Mouse (Mus musculus): Measurements from ENCODE around the gene Bcl2l13. TPM values are rescaled to one million over a fixed set of nuclear protein-coding genes. Genes with fewer than 3 reads are reported as not detected.
A peak's percentile ranks its signal among the peaks of the same experiment; 100 is the strongest.
"Not testable (repeated sequence)": the region's sequence is repeated elsewhere in the genome, so short reads cannot be mapped to it uniquely, and the experiment has no call there.

Gene Bcl2l13
- polyA plus RNA-seq, 1 experiment from 2014 or later = 23.4 TPM

DNA sequence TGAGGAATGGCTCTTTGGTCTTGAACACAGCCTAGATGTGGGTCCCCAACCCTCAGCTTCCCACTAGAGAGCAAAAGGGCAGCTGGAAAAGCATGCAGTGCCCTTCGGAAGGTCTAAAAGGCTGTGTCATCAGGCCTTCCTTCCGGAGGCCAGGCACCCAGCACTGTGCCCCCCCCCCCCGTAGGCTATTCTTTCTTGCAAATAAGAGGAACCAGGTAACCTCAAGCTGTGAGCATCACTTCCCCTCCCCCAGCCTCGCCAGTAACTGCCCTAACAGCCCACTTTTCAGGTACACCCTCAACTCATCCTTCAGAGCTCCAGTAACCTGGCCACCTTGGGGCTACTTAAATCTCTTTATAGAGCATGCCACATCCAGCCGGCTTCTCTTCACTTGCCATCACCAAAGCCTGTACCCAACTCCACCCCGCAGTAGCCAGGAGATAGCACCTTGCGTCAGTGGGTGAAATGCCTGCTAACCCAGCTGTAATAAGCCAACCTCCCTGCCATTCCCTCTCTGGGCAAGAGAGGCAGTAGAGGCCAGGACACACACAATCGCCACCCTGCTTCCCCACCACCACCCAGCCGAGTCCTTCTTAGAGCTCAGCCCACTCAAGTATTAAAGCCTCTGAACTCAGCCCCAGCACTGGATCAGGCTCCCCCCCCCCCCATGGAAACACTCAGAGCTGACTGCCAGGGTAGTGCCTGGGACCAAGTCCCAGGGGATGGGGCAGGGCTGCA is 79.1 kb downstream of the Bcl2l13 start:
- no peak overlapping the region for H3K9ac ChIP-seq (ENCODE audit: low read depth, low read length)
- peaks cover 10% of the 10 kb centered on the region for H3K4me1 ChIP-seq (ENCODE audit: control insufficient read depth, insufficient read depth, low read length)
- H3K27me3 ChIP-seq (ENCODE audit: control insufficient read depth, insufficient read depth, low read depth, low read length) = 0 out of 2 replicates have a peak, but pooled peaks cover 2% of the 10 kb centered on the region
- no peak overlapping the region for H3K4me3 ChIP-seq (ENCODE audit: low read depth, low read length)
- H3K27ac ChIP-seq (ENCODE audit: low read length) = no peak overlapping the region
- 45% methylated on average over 9 of the region's 9 CpGs for WGBS
- no peaks in the 10 kb centered on the region for H3K9me3 ChIP-seq (replicated peaks; ENCODE audit: control insufficient read depth, low read length, poor library complexity, severe bottlenecking)
- no peaks in the 10 kb centered on the region for H3K36me3 ChIP-seq (ENCODE audit: control insufficient read depth, insufficient read depth, low read length)
- ATAC-seq = no peak; the same call in 1 of the 2 replicates
- peak overlapping the region; percentile 82 for H3K4me2 ChIP-seq (ENCODE audit: low read length)

- Histone ChIP-seq H3K4me2 (ENCODE audit: low read length) (peak overlapping the region; percentile 82), H3K4me1 (ENCODE audit: control insufficient read depth, insufficient read depth, low read length) (peaks cover 10% of the 10 kb centered on the region), H3K36me3 (ENCODE audit: control insufficient read depth, insufficient read depth, low read length) (no peaks in the 10 kb centered on the region), H3K9ac (ENCODE audit: low read depth, low read length) (peak overlapping the region; percentile 76; the same call in 1 of the 2 replicates), H3K27ac (ENCODE audit: low read length) (no peak overlapping the region), H3K4me3 (ENCODE audit: low read depth, low read length) (peak overlapping the region; percentile 63), H3K9me3 (replicated peaks; ENCODE audit: control insufficient read depth, low read length, poor library complexity, severe bottlenecking) (no peaks in the 10 kb centered on the region), H3K27me3 (ENCODE audit: control insufficient read depth, insufficient read depth, low read depth, low read length) (0 out of 2 replicates have a peak, but pooled peaks cover 2% of the 10 kb centered on the region)
- whole genome bisulfite sequencing = 32% methylated on average over 2 of the region's 2 CpGs
- ATAC-seq = 0 out of 2 replicates have a peak, but pooled peaks have one; percentile 13
Observed at GRCm38 (mm10) chr6:120915649-120915975, 79.6 kb downstream of the Bcl2l13 start.

DNA sequence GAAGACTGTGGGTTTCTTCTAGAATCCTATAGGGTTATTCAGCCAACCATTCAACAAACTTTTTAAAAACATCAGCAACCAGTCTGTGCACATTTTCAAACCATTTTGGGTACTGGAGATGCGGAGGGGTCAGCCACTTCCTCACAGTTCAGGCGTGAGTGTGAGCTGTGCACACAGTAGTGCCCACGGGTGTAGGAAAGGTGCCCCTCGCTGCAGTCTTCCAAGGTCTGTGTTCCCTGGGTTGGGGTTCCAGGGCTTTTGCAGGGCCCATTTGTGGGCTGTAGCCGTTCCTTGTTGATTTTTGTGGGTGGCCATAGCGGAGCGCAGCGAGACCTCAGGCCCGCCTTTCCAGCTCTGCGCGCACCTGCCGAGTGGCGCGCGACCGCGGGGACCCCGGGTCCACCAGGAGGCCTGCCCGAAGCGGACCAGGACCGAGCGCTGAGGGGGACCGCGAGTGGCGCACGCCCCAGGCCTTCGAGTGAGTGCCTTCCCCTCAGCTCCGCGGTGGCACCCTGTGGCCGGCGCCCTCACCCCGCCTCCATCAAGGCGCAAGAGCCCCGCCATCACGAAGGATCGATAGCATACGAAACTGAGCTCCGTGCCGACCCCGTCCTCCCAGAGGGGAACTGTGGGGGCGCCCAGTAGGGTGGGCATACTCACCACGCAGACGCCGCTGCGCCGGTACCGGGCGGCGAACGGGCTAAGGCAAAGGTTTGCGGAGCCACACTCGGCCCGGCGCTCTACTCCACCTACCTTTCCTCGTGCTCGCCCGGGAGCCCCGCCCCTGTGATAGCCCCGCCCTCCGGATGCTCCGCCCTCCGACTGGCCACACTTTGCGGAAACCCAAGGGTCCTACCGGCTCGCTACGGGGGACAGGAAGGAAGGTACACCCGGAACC is 80.3 kb downstream of the Bcl2l13 start, which contains the start of gene Bid:
Bid (minus strand) TSS at position 780 of the 898 bp plus-strand sequence.
- Histone ChIP-seq H3K4me2 (ENCODE audit: low read length) (peak within 1 kb of the TSS; percentile 82), H3K27ac (ENCODE audit: low read length) (peak within 1 kb of the TSS; percentile 44)
- peak; percentile 90 for ATAC-seq

DNA sequence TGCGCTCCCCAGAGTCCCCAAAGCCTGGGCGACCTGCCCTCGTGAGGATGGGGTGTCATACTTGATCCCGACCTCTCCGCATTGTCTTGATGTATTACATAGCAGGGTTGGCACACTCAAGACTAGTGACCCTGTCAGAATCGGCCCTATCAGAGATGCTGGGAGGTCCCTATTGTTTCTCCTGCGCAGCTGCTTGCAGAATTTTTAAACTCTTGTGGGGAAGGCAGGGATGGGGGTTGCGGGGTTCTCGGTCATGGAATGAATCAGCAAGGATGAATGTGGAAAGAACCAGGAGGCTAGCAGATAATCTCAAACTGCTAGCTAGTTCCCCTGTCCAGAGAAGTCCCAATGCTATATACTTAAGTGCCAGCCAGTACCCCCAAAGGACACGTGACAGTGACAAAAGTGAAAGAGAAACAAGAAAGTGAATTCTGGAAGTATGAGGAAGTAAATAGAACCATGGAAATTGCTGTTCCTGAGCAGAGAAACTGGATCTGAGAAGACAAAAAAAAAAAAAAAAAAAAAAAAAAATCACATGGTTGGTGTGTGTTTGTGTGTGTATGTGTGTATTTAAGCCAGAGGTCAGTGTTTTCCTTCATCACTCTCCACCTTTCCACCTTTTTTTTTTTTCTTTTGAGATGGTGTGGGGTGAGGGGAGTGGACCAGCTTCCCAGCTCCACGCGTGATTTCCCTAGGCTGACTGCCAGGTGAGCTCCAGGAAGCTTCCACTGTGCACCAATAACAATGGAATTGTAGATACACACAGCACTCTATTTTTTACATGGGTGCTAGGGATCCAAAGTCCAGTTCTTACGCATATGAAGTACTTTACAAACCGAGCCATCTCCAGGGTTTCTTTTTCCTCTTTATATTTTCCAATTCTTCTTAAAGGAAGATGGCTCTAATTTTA is 81.2 kb downstream of the Bcl2l13 start:
- peak overlapping the region; percentile 44; the same call in 1 of the 2 replicates for H3K27ac ChIP-seq (ENCODE audit: low read length)
- H3K4me2 ChIP-seq (ENCODE audit: low read length) = peak overlapping the region; percentile 82
- not testable (repeated sequence) for H3K9me3 ChIP-seq (replicated peaks; ENCODE audit: control insufficient read depth, low read length, poor library complexity, severe bottlenecking); H3K36me3 ChIP-seq (ENCODE audit: control insufficient read depth, insufficient read depth, low read length); H3K27me3 ChIP-seq (ENCODE audit: control insufficient read depth, insufficient read depth, low read depth, low read length); ATAC-seq
- 33% methylated on average over 10 of the region's 14 CpGs for WGBS
- peak overlapping the region; percentile 63 for H3K4me3 ChIP-seq (ENCODE audit: low read depth, low read length)
- H3K9ac ChIP-seq (ENCODE audit: low read depth, low read length) = peak overlapping the region; percentile 76
- peaks cover 10% of the 10 kb centered on the region for H3K4me1 ChIP-seq (ENCODE audit: control insufficient read depth, insufficient read depth, low read length)

More for the DNA sequence above, 80.3 kb downstream of the Bcl2l13 start, which contains the start of gene Bid:
- no peaks in the 10 kb centered on the region for H3K36me3 ChIP-seq (ENCODE audit: control insufficient read depth, insufficient read depth, low read length)
- peaks cover 10% of the 10 kb centered on the region for H3K4me1 ChIP-seq (ENCODE audit: control insufficient read depth, insufficient read depth, low read length)
- peak within 1 kb of the TSS; percentile 63 for H3K4me3 ChIP-seq (ENCODE audit: low read depth, low read length)
- H3K9me3 ChIP-seq (replicated peaks; ENCODE audit: control insufficient read depth, low read length, poor library complexity, severe bottlenecking) = 0 out of 2 replicates have a peak, but pooled peaks cover 1% of the 10 kb centered on the region
- 0 out of 2 replicates have a peak, but pooled peaks cover 2% of the 10 kb centered on the region for H3K27me3 ChIP-seq (ENCODE audit: control insufficient read depth, insufficient read depth, low read depth, low read length)
- H3K9ac ChIP-seq (ENCODE audit: low read depth, low read length) = peak within 1 kb of the TSS; percentile 76
- under 1% methylated on average over 66 of the region's 67 CpGs for WGBS

DNA sequence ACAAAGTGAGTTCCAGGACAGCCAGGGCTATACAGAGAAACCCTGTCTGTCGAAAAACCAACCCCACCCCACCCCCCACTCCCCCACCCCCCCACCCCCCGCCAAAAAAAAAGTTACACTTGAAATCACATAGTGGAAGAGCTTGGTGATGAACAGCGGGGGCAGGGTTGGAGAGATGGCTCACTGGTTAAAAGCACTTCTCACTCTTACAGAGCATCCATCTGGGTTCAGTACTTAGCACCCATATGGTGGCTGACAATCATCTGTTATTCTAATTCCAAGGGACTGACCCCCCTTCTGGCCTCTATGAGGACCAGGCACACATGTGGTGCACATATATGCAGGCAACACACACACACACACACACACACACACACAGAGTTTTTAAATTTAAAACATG is 82.0 kb downstream of the Bcl2l13 start:
- no peak for ATAC-seq
- Histone ChIP-seq H3K9ac (ENCODE audit: low read depth, low read length) (no peak overlapping the region), H3K4me1 (ENCODE audit: control insufficient read depth, insufficient read depth, low read length) (peaks cover 10% of the 10 kb centered on the region), H3K27ac (ENCODE audit: low read length) (no peak overlapping the region), H3K9me3 (replicated peaks; ENCODE audit: control insufficient read depth, low read length, poor library complexity, severe bottlenecking) (0 out of 2 replicates have a peak, but pooled peaks cover 3% of the 10 kb centered on the region), H3K4me2 (ENCODE audit: low read length) (no peak overlapping the region), H3K4me3 (ENCODE audit: low read depth, low read length) (no peak overlapping the region), H3K27me3 (ENCODE audit: control insufficient read depth, insufficient read depth, low read depth, low read length) (0 out of 2 replicates have a peak, but pooled peaks cover 2% of the 10 kb centered on the region), H3K36me3 (ENCODE audit: control insufficient read depth, insufficient read depth, low read length) (no peaks in the 10 kb centered on the region)
- WGBS = 58% methylated on average over 3 of the region's 3 CpGs

DNA sequence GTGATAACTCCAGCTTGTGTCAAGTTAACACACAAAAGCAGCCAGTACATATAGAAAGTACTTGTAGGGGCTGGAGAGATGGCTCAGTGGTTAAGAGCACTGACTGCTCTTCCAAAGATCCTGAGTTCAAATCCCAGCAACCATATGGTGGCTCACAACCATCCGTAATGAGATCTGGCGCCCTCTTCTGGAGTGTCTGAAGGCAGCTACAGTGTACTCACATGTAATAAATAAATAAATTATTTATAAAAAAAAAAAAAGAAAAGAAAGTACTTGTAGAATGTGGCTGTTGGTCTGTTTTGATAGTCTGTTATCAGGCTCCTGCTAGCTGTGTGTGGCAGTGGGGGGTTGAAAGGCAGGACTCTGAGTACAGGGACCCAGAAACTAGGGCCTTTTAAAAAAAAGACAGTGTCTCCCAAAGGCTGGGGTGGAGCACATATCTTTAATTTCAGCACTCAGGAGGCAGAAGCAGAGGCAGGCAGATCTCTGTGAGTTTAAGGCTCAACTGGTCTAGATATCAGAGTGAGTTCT is 88.8 kb downstream of the Bcl2l13 start:
- H3K4me2 ChIP-seq (ENCODE audit: low read length); H3K4me1 ChIP-seq (ENCODE audit: control insufficient read depth, insufficient read depth, low read length); H3K9me3 ChIP-seq (replicated peaks; ENCODE audit: control insufficient read depth, low read length, poor library complexity, severe bottlenecking); H3K4me3 ChIP-seq (ENCODE audit: low read depth, low read length); H3K27me3 ChIP-seq (ENCODE audit: control insufficient read depth, insufficient read depth, low read depth, low read length); H3K27ac ChIP-seq (ENCODE audit: low read length); H3K36me3 ChIP-seq (ENCODE audit: control insufficient read depth, insufficient read depth, low read length); ATAC-seq; H3K9ac ChIP-seq (ENCODE audit: low read depth, low read length): not testable (repeated sequence)
- WGBS = 73% methylated on average over 2 of the region's 2 CpGs

DNA sequence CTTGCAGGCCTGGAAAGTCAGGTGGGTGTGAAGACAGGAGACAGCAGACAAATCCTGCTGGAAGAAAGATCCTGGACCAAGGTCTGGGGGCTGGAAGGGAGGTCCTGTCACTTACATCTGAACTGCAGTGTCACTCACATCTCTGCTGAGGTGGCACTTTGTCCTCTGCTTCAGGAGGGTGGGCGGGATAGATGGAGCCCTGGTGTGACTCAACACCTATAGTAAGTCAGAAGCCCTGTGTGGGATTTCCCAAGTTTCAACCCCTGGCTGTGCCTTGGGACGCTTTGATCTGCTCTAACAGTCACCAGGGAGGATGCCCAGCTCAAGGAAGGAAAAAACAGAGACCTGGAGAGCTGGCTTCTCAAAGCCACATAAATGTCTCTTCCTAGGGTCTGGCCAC is 90.9 kb downstream of the Bcl2l13 start:
- Histone ChIP-seq H3K4me2 (ENCODE audit: low read length) (no peak overlapping the region), H3K4me3 (ENCODE audit: low read depth, low read length) (no peak overlapping the region), H3K9ac (ENCODE audit: low read depth, low read length) (no peak overlapping the region), H3K27ac (ENCODE audit: low read length) (no peak overlapping the region), H3K4me1 (ENCODE audit: control insufficient read depth, insufficient read depth, low read length) (no peaks in the 10 kb centered on the region), H3K36me3 (ENCODE audit: control insufficient read depth, insufficient read depth, low read length) (peaks cover 5% of the 10 kb centered on the region; the same call in 1 of the 2 replicates), H3K27me3 (ENCODE audit: control insufficient read depth, insufficient read depth, low read depth, low read length) (no peaks in the 10 kb centered on the region), H3K9me3 (replicated peaks; ENCODE audit: control insufficient read depth, low read length, poor library complexity, severe bottlenecking) (no peaks in the 10 kb centered on the region)
- WGBS = 64% methylated on average over 2 of the region's 2 CpGs
- no peak for ATAC-seq

DNA sequence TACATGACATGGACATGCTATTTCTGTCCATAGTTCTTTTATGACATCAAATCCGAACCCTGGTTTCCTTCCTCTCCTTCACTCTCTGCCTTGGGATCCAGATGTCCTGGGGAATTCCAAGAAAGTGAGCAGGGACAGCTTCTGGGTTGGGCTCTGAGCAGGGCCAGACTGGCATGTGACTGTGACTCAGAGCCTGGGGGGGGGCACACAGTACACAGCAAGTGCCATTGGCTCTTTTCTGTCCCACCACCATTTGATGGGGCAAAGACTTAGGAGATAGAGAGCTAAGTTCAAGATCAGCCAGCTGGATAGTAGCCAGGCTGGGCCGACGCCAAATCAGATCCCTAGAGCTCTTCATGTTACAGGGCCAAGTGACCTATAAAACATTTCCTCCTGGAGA is 91.8 kb downstream of the Bcl2l13 start:
- no peak for ATAC-seq
- no peak overlapping the region for H3K27ac ChIP-seq (ENCODE audit: low read length)
- no peaks in the 10 kb centered on the region for H3K9me3 ChIP-seq (replicated peaks; ENCODE audit: control insufficient read depth, low read length, poor library complexity, severe bottlenecking)
- 76% methylated on average over 3 of the region's 3 CpGs for WGBS
- H3K4me2 ChIP-seq (ENCODE audit: low read length) = no peak overlapping the region
- H3K27me3 ChIP-seq (ENCODE audit: control insufficient read depth, insufficient read depth, low read depth, low read length) = no peaks in the 10 kb centered on the region
- H3K4me1 ChIP-seq (ENCODE audit: control insufficient read depth, insufficient read depth, low read length) = no peaks in the 10 kb centered on the region
- no peak overlapping the region for H3K9ac ChIP-seq (ENCODE audit: low read depth, low read length)
- peaks cover 9% of the 10 kb centered on the region for H3K36me3 ChIP-seq (ENCODE audit: control insufficient read depth, insufficient read depth, low read length)
- no peak overlapping the region for H3K4me3 ChIP-seq (ENCODE audit: low read depth, low read length)

Measured in midbrain, embryonic 16.5 days (tissue).